Mouse (Mus musculus): ENCODE measurements at regions not wholly inside any gene's neighbourhood (a gene's known extent, or its start where the extent isn't known, plus 50 kb on each side); places are given as distances from the start of the nearest gene placed in this dataset.

DNA sequence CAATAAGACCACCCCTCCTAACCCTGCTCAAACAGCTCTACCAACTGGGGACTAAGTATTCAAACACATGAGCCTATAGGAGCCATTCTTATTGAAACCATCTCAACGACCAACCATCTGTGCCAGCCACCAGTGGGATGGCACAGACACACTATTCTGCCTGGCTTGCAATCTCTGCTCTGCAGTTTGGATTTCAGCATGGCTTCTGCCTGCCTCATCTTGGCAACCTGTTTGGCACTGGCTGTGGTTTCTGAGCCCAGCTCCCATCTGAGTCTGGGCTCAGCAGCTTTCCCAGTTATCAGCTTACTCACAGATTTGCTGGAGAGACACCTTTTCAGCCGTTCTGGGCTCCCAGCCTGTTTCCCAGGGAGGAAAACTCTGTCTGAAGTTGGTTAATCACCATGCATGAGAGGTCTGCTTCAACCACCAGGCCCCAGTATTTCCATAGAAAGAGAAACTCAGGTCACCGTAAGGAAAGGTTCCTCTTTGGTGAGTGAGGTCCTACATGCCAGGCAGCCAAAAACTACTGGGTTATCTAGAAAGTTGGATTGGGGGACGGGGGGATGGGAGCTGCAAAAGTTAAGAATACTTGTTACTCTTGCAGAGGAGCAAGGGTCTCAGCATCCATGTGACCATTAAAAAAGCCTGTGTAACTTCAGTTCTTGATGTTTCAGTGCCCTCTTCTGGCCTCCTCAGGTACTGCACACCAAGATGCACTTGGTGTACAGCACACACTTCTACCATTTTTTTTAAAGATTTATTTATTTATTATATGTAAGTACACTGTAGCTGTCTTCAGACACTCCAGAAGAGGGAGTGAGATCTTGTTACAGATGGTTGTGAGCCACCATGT is 68.1 kb upstream of the Caprin1 start:
- TF ChIP-seq POLR2A (IDR thresholded peaks at IDR 0.05; ENCODE audit: borderline replicate concordance, low read depth, low read length) = no peak
- no peak for TF ChIP-seq CTCF (IDR thresholded peaks at IDR 0.05; ENCODE audit: low read depth, low read length)

All from bone marrow macrophage, adult 2 months (primary cell).